Mouse (Mus musculus): ENCODE measurements around the gene Mep1a.

- TF ChIP-seq CTCF (IDR thresholded peaks at IDR 0.05; ENCODE audit: borderline replicate concordance, control insufficient read depth, extremely low read depth, insufficient read depth, low read length, poor library complexity) (no peak), POLR2A (IDR thresholded peaks at IDR 0.05; ENCODE audit: control insufficient read depth, extremely low read depth, insufficient read depth, low read length, poor library complexity) (no peak)
These were observed 48.6 kb upstream of the Mep1a start for GRCm38 (mm10) chr17:43551122-43551630.

Data from thymus, adult 2 months (tissue).